Mouse (Mus musculus) frontal cortex, postnatal 36 days (tissue): ENCODE measurements at regions not wholly inside any gene's neighbourhood (a gene's known extent, or its start where the extent isn't known, plus 50 kb on each side); places are given as distances from the start of the nearest gene placed in this dataset.
A peak's percentile ranks its signal among the peaks of the same experiment; 100 is the strongest.

Experiments
- DNase-seq, 2 experiments: peaks; one replicate each; pipeline ENCODE4 v3.0.0; 2022; ENCODE audit warnings: low spot score in 2 of 2

GRCm38 (mm10) chr1:23602710-23603291, 158.8 kb upstream of the B3gat2 start:
- DNase-seq: no peak

GRCm38 (mm10) chr1:23629366-23629765, 132.2 kb upstream of the B3gat2 start:
- DNase-seq: peak in 1 of 2 experiments; percentile 7

- no peak for DNase-seq
Observed at GRCm38 (mm10) chr1:23645093-23645492, 116.5 kb upstream of the B3gat2 start.

- no peak for DNase-seq
Observed at GRCm38 (mm10) chr1:23648875-23649506, 112.6 kb upstream of the B3gat2 start.

- peak in 1 of 2 experiments; percentile 23 for DNase-seq
Observed at GRCm38 (mm10) chr1:23649886-23650285, 111.7 kb upstream of the B3gat2 start.

GRCm38 (mm10) chr1:23653628-23654027, 107.9 kb upstream of the B3gat2 start:
- DNase-seq: no peak

GRCm38 (mm10) chr1:23655768-23656167, 105.8 kb upstream of the B3gat2 start:
- DNase-seq: no peak

GRCm38 (mm10) chr1:23656302-23656701, 105.3 kb upstream of the B3gat2 start:
- peak in 1 of 2 experiments; percentile 6 for DNase-seq

- DNase-seq: no peak
Observed at GRCm38 (mm10) chr1:23656718-23657117, 104.8 kb upstream of the B3gat2 start.

- DNase-seq: no peak
Observed at GRCm38 (mm10) chr1:23670514-23670913, 91.0 kb upstream of the B3gat2 start.

- no peak for DNase-seq
Observed at GRCm38 (mm10) chr1:23674357-23674756, 87.2 kb upstream of the B3gat2 start.

GRCm38 (mm10) chr1:23676301-23676700, 85.3 kb upstream of the B3gat2 start:
- no peak for DNase-seq

GRCm38 (mm10) chr1:23689398-23689797, 72.2 kb upstream of the B3gat2 start:
- DNase-seq: no peak

GRCm38 (mm10) chr1:23705489-23705888, 56.1 kb upstream of the B3gat2 start:
- DNase-seq: peak; percentile 64

GRCm38 (mm10) chr1:23706450-23706849, 55.1 kb upstream of the B3gat2 start:
- DNase-seq: no peak
